Mouse (Mus musculus) G1E (cell line): ENCODE results near the gene Kdelr3. TPM values are rescaled to one million over a fixed set of nuclear protein-coding genes. Genes with fewer than 3 reads are reported as not detected.

ENCODE experiments used
- ATAC-seq: 2 replicates; pipeline ENCODE4 v1.8.0; 2016; ENCODE audit warnings: mild to moderate bottlenecking; ENCODE audit not compliant: insufficient number of reproducible peaks, poor library complexity, low FRiP score, severe bottlenecking; ENCODE audit errors: extremely low read depth
- DNase-seq: peaks from one replicate; pipeline ENCODE4 v3.0.0; 2012; ENCODE audit warnings: low spot score
- H3K27me3 ChIP-seq: 2 replicates; pipeline ENCODE4 v1.6.1; 2012; ENCODE audit warnings: mild to moderate bottlenecking, low read length, inconsistent platforms; ENCODE audit not compliant: insufficient read depth
- H3K36me3 ChIP-seq: replicated peaks from 2 replicates; pipeline ENCODE3; 2012; ENCODE audit warnings: mild to moderate bottlenecking, inconsistent platforms
- H3K4me1 ChIP-seq: 2 replicates; pipeline ENCODE4 v1.6.1; 2012; ENCODE audit warnings: low read depth, low read length, inconsistent platforms, mixed read lengths; ENCODE audit not compliant: insufficient read depth
- H3K4me3 ChIP-seq: 2 replicates; pipeline ENCODE4 v1.5.1; 2012; ENCODE audit warnings: low read depth, mild to moderate bottlenecking, inconsistent platforms, low read length, moderate library complexity, mixed read lengths
- H3K9me3 ChIP-seq: replicated peaks from 2 replicates; pipeline ENCODE4 v1.6.1; 2012; ENCODE audit warnings: inconsistent platforms
- CTCF ChIP-seq: IDR thresholded peaks from 2 replicates; pipeline ENCODE4 v1.5.1; 2012; ENCODE audit warnings: low read depth, low read length, inconsistent platforms, mixed read lengths
- GATA1 ChIP-seq: IDR thresholded peaks from 2 replicates; pipeline ENCODE4 v1.6.1; 2012; ENCODE audit warnings: borderline replicate concordance, low read length, inconsistent platforms, mixed read lengths
- GATA2 ChIP-seq: IDR thresholded peaks from 2 replicates; pipeline ENCODE4 v1.6.1; 2012; ENCODE audit warnings: low read depth, low read length, inconsistent platforms, borderline replicate concordance
- POLR2AphosphoS5 ChIP-seq: IDR thresholded peaks from 2 replicates; pipeline ENCODE4 v1.6.1; 2012; ENCODE audit warnings: low read depth, low read length, inconsistent platforms; ENCODE audit not compliant: insufficient replicate concordance
- TAL1 ChIP-seq: conservative IDR thresholded peaks from 2 replicates; pipeline ENCODE4 v1.6.1; 2012; ENCODE audit warnings: low read depth, low read length, inconsistent platforms, mixed read lengths
- polyA plus RNA-seq: library from polyadenylated mRNA; stranded (reverse); fragments of >175 nt; gene quantifications from 2 replicates; pipeline ENCODE4 v1.2.3, GENCODE M21; 2012
- total RNA-seq, 2 experiments: library from RNA; stranded (forward) in 1 of 2; stranded (reverse) in 1 of 2; fragments of 200-1000 nt in 1 of 2; fragments of >200 nt in 1 of 2; fragmentation: Nextera tagmentation in 1 of 2; gene quantifications; 2 replicates each; pipeline ENCODE4 v1.2.3; 2014 to 2017

The Kdelr3 gene
- total and polyA plus RNA-seq, 3 experiments: 0.05 TPM; not detected in 2

DNA sequence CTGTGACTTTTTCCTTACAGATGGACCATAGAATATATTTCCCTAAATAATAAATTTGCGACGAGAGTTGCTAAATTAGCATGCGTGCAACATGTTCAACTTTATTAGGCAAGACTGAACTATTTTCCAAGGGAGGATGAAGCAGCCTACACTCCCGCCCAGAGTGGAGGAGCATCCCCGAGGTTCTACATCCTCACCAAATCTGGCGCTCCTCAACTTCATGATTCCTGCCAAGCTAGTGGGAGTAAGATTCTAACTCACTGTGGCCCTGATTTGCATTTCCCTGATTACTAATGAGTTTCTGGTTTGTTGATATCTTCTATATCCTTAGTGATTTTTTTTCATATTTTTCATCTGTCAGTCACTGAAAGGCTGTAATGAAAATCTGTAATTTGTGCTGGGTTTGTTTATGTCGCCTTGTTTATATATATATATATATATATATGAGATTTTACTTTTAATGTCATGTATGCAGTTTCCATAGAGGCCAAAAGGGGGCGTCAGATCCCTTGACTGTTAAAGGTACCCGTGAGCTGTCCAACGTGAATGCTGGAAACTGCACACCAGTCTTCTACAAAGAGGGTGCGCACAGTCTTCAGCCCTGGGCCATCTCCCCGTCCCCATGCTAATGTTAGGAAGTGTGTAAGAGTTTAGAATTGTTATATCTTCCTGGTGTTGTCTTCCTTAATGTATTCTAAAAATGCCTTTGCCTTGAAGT is 42.4 kb upstream of the Kdelr3 start:
- no peak for TF ChIP-seq GATA1
- TF ChIP-seq CTCF: no peak
- no peak for TF ChIP-seq TAL1
- TF ChIP-seq POLR2AphosphoS5: no peak
- TF ChIP-seq GATA2: no peak
- no peak overlapping the region for H3K4me3 ChIP-seq
- DNase-seq: no peak
- no peak for ATAC-seq
- H3K4me1 ChIP-seq: no peaks in the 10 kb centered on the region
- H3K9me3 ChIP-seq: no peaks in the 10 kb centered on the region
- no peaks in the 10 kb centered on the region for H3K36me3 ChIP-seq
- H3K27me3 ChIP-seq: peaks cover 9% of the 10 kb centered on the region; the same call in 1 of the 2 replicates

DNA sequence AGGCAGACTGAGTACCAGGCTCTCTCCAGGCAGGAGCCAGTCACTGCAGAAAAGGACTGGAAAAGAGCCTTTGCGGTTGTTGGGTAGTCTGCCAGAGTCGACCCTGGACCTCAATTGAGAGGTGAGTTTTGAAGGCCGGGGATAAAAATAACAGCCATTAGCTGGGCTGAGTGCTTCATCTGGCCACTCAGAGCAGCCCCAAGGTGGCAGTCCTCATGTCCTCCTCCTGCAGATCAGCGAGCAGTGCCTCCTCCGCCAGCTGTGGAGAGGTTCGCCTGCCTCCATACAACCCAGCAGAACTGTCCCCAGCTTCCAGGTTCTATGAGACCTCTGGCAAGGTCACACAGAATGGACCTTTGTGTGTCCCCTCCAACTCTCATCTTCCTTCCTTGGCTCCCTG is 39.0 kb upstream of the Kdelr3 start:
- peaks cover 27% of the 10 kb centered on the region for H3K27me3 ChIP-seq
- ATAC-seq: no peak

DNA sequence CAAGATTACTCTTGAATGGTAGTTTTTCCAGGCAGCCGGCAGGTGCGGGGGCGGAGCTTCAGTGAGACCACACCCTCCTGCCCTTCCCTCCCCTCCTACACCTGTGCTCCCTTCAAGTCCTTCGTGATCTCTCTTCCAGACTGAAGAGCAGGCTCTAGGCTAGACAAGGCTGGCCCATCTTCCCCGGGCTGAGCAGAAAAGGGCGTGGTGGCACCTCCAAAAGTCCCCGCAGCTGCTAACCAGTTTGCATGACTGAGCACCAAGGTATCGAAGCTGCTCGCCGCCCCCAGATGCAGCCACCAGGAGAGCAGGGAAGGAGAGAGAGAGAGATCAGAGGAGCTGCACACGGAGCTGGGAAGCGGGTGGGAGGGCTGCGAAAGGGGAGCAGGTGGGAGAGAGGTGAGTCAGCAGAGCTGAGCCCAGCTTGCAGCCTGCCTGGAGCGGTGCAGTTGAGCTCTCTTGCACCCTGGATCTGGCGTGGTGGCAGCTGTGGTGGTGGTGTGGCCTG is 35.0 kb upstream of the Kdelr3 start:
- H3K9me3 ChIP-seq: no peaks in the 10 kb centered on the region
- peaks cover 32% of the 10 kb centered on the region for H3K27me3 ChIP-seq
- ATAC-seq (no peak), DNase-seq (no peak)
- H3K36me3 ChIP-seq: no peaks in the 10 kb centered on the region
- peaks cover 5% of the 10 kb centered on the region; the same call in 1 of the 2 replicates for H3K4me1 ChIP-seq
- TF ChIP-seq CTCF: no peak
- no peak for TF ChIP-seq TAL1
- TF ChIP-seq GATA2: no peak
- TF ChIP-seq GATA1: no peak
- no peak for TF ChIP-seq POLR2AphosphoS5
- no peak overlapping the region for H3K4me3 ChIP-seq

More for the DNA sequence above, 39.0 kb upstream of the Kdelr3 start:
- DNase-seq: no peak
- no peak for TF ChIP-seq CTCF
- TF ChIP-seq POLR2AphosphoS5: no peak
- TF ChIP-seq TAL1: no peak
- TF ChIP-seq GATA2: no peak
- no peak for TF ChIP-seq GATA1
- no peaks in the 10 kb centered on the region for H3K9me3 ChIP-seq
- no peaks in the 10 kb centered on the region for H3K36me3 ChIP-seq
- H3K4me1 ChIP-seq: peaks cover 5% of the 10 kb centered on the region; the same call in 1 of the 2 replicates
- no peak overlapping the region for H3K4me3 ChIP-seq

DNA sequence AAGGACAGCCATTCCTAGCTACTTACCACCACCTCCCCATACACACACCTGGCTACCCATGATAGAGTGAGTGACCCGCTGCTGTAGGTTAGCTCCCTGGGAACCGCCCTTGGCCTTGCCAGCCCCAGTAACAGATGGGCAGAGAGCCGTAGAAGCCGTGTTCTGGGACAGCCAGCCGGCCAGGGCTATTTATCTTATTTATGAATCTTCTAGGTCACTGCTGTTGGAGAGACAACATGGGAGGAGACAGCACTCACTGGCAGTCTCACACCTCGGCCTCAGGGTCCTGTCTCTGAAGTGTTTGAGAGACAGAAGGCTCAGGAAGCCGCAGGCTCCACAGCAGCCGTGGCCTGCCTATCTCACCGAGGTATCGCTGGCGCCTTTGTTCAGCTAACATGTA is 26.7 kb upstream of the Kdelr3 start:
- no peak overlapping the region for H3K4me3 ChIP-seq
- H3K27me3 ChIP-seq: peaks cover 29% of the 10 kb centered on the region
- TF ChIP-seq GATA2 (no peak), CTCF (no peak), GATA1 (no peak), POLR2AphosphoS5 (no peak), TAL1 (no peak)
- DNase-seq (no peak), ATAC-seq (no peak)
- no peaks in the 10 kb centered on the region for H3K4me1 ChIP-seq
- no peaks in the 10 kb centered on the region for H3K9me3 ChIP-seq
- H3K36me3 ChIP-seq: no peaks in the 10 kb centered on the region

DNA sequence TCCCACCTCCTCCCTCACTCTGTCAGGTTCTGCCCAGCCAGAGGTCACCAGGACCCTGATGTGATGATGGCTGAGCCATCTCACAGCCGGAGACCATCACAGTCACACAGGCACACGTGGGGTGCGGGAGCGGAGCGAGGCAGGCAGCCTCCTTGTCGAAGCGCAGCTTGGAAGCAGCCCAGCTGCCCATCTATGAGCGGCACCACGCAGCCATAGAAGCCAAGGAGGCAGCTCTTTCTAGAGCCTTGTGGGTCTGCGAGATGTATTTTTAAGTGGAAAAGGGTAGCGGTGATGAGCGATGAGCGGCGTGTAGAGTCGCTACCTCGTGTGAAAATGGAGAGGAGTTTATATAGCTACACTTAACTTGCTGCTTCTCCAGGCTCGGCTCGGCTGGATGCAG is 22.7 kb upstream of the Kdelr3 start:
- TF ChIP-seq GATA2 (no peak), CTCF (no peak), POLR2AphosphoS5 (no peak), GATA1 (no peak), TAL1 (no peak)
- peaks cover 29% of the 10 kb centered on the region for H3K27me3 ChIP-seq
- ATAC-seq (no peak), DNase-seq (no peak)
- H3K36me3 ChIP-seq: no peaks in the 10 kb centered on the region
- no peaks in the 10 kb centered on the region for H3K4me1 ChIP-seq
- H3K4me3 ChIP-seq: no peak overlapping the region
- no peaks in the 10 kb centered on the region for H3K9me3 ChIP-seq

DNA sequence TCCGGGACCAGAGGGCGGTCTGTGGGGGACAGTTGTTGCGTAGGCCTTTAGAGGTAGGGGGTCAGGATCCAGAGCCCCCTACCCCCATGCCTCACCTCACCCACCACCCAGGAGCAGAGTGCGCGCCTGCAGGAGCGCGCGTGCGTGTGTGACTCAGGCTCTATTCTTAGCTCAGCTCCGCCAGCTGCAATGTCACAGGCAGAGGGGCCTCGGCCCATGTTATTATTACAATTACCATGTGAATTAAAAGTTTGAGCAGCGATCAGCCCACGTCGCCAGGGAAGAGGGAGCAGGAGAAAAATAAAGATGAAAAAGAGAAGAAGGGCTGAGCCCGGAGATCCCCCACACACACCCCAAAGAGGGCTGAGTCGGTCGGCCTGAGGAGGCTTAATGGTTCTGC is 16.1 kb upstream of the Kdelr3 start:
- ATAC-seq: no peak

More for the DNA sequence above, 16.1 kb upstream of the Kdelr3 start:
- DNase-seq: no peak
- Histone ChIP-seq H3K27me3 (peaks cover 15% of the 10 kb centered on the region), H3K36me3 (no peaks in the 10 kb centered on the region), H3K4me1 (no peaks in the 10 kb centered on the region), H3K9me3 (no peaks in the 10 kb centered on the region), H3K4me3 (no peak overlapping the region)
- no peak for TF ChIP-seq TAL1
- TF ChIP-seq GATA1: no peak
- no peak for TF ChIP-seq CTCF
- no peak for TF ChIP-seq GATA2
- TF ChIP-seq POLR2AphosphoS5: no peak
